Mouse (Mus musculus) hindbrain, embryonic 13.5 days (tissue): Measurements from ENCODE around the gene Hoxb2. TPM values are rescaled to one million over a fixed set of nuclear protein-coding genes. Genes with fewer than 3 reads are reported as not detected.
A peak's percentile ranks its signal among the peaks of the same experiment; 100 is the strongest.

Source experiments
- ATAC-seq: fragments of 200-750 bp; cut with Nextera tagmentation; 2 replicates; pipeline ENCODE4 v1.8.0; 2017; ENCODE audit warnings: moderate TSS enrichment; ENCODE audit not compliant: low FRiP score
- H3K27ac ChIP-seq: fragments of 300-500 bp; sonication (generic); 2 replicates; pipeline ENCODE4 v1.5.1; 2015; ENCODE audit warnings: inconsistent platforms, mild to moderate bottlenecking, moderate library complexity
- H3K27me3 ChIP-seq: fragments of 300-500 bp; sonication (generic); 2 replicates; pipeline ENCODE4 v1.6.1; 2015; ENCODE audit warnings: mild to moderate bottlenecking, inconsistent platforms
- H3K36me3 ChIP-seq: fragments of 300-500 bp; sonication (generic); 2 replicates; pipeline ENCODE4 v1.6.1; 2015; ENCODE audit warnings: mild to moderate bottlenecking, inconsistent platforms
- H3K4me1 ChIP-seq: fragments of 300-500 bp; sonication (generic); replicated peaks from 2 replicates; pipeline ENCODE4 v1.6.1; 2015; ENCODE audit warnings: inconsistent platforms
- H3K4me2 ChIP-seq: fragments of 300-500 bp; sonication (generic); 2 replicates; pipeline ENCODE4 v1.6.1; 2015; ENCODE audit warnings: inconsistent platforms, mild to moderate bottlenecking, moderate library complexity
- H3K4me3 ChIP-seq: fragments of 300-500 bp; sonication (generic); 2 replicates; pipeline ENCODE4 v1.5.1; 2015; ENCODE audit warnings: mild to moderate bottlenecking, inconsistent platforms
- H3K9ac ChIP-seq: fragments of 300-500 bp; sonication (generic); 2 replicates; pipeline ENCODE4 v1.6.1; 2015; ENCODE audit warnings: mild to moderate bottlenecking, inconsistent platforms
- H3K9me3 ChIP-seq: fragments of 300-500 bp; sonication (generic); 2 replicates; pipeline ENCODE4 v1.6.1; 2016; ENCODE audit warnings: inconsistent platforms
- WGBS: fragments of 180-500 bp; shearing (Covaris S2); methylation state at CpG from one replicate; pipeline ENCODE4 v1.1.7; 2015; 5-methylcytosine and 5-hydroxymethylcytosine counted together
- polyA plus RNA-seq: library from polyadenylated mRNA; unstranded; fragments of >200 nt; fragmentation: Nextera tagmentation; extraction: Ambion mirVana; gene quantifications from 2 replicates; pipeline ENCODE4 v1.2.1, GENCODE M21; 2015

Gene Hoxb2
- polyA plus RNA-seq, 1 experiment from 2014 or later, result 47.2 TPM

DNA sequence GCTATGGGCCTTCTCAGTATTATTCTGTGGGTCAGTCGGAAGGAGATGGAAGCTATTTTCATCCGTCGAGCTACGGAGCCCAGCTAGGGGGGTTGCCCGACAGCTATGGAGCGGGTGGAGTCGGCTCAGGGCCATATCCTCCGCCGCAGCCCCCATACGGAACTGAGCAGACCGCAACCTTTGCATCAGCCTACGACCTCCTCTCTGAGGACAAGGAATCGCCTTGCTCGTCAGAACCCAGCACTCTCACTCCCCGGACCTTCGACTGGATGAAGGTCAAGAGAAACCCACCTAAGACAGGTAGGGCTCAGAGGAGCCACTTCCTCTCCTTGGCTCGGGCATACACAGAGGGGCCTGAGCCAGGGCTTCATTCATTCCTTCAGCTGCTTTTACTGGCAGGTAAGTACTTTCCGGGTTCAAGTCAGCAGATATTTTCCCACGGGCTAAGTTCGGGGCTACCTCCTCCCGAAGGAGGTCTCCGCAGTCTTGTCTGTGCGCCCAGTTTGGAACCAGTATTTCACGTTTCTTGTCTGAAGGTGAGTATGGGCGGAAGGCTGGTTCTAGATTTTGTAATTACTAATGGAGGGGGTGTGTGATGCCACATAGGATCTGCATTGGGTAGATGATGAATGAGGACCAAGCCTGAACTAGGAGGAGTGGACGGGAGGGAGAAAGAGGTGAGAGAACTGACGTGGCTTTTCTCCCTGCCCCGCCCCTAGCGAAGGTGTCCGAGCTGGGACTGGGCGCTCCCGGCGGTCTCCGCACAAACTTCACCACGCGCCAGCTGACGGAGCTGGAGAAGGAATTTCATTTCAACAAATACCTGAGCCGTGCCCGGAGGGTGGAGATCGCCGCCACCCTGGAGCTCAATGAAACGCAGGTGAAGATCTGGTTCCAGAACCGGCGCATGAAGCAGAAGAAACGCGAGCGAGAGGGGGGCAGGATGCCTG lies 16.0 kb downstream of the Hoxb2 start:
- Histone ChIP-seq H3K4me3 (peak overlapping the region; percentile 24), H3K36me3 (no peaks in the 10 kb centered on the region), H3K9me3 (no peaks in the 10 kb centered on the region), H3K27me3 (peaks cover 98% of the 10 kb centered on the region), H3K9ac (peak overlapping the region; percentile 51), H3K4me1 (peaks cover 18% of the 10 kb centered on the region), H3K4me2 (peak overlapping the region; percentile 50), H3K27ac (no peak overlapping the region)
- WGBS, result 2% methylated on average over 47 of the region's 47 CpGs
- ATAC-seq, result no peak

DNA sequence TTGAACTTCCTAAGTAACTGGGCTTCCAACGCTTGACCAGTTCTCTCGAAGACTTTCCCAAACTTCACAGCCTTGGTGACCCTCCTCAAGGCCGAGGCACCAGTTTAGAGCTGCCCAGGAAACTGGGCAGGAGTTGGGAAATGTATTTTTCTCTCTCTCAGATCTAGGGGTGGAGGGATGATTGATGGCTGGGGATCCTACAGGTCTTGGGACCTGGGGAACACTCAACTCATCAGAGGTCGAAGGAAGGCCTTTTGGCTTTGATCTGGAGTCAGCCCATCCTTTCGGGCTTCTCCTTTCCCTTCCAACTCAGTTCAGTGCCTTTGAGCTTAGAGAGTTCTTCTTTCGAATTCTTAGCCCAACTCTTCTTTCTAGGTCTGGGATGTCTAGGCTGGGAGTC lies 16.8 kb downstream of the Hoxb2 start:
- 13% methylated on average over 6 of the region's 6 CpGs for WGBS
- H3K4me3 ChIP-seq, result no peak overlapping the region
- no peak overlapping the region for H3K27ac ChIP-seq
- peaks cover 18% of the 10 kb centered on the region for H3K4me1 ChIP-seq
- H3K9me3 ChIP-seq, result no peaks in the 10 kb centered on the region
- H3K36me3 ChIP-seq, result no peaks in the 10 kb centered on the region
- no peak overlapping the region for H3K9ac ChIP-seq
- peak overlapping the region; percentile 50; the same call in 1 of the 2 replicates for H3K4me2 ChIP-seq
- peaks cover 98% of the 10 kb centered on the region for H3K27me3 ChIP-seq
- ATAC-seq, result no peak

DNA sequence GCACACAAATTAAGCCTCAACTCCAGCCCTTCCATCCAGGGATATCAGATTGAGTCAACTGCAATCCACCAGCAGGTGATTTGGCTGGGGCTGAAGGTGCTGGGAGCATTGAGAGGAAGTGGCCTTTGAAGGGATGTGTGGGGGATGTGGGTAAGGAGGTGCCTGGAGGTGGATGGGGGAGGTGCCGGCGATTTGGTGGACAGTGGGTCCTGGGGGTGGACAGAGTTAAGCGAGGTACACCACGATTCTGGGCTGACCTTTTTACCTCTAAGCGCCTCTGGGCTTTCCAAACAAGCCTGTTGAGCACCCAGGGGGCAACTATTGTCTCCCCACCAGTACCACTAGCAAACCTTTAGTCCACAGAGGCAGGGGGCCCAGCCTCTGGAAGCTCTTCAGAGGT lies 18.4 kb downstream of the Hoxb2 start:
- H3K27me3 ChIP-seq, result peaks cover 98% of the 10 kb centered on the region
- 19% methylated on average over 5 of the region's 5 CpGs for WGBS
- H3K4me2 ChIP-seq, result no peak overlapping the region
- no peaks in the 10 kb centered on the region for H3K36me3 ChIP-seq
- H3K4me1 ChIP-seq, result peaks cover 22% of the 10 kb centered on the region
- H3K9ac ChIP-seq, result no peak overlapping the region
- H3K27ac ChIP-seq, result no peak overlapping the region
- ATAC-seq, result no peak
- H3K9me3 ChIP-seq, result no peaks in the 10 kb centered on the region
- H3K4me3 ChIP-seq, result no peak overlapping the region

DNA sequence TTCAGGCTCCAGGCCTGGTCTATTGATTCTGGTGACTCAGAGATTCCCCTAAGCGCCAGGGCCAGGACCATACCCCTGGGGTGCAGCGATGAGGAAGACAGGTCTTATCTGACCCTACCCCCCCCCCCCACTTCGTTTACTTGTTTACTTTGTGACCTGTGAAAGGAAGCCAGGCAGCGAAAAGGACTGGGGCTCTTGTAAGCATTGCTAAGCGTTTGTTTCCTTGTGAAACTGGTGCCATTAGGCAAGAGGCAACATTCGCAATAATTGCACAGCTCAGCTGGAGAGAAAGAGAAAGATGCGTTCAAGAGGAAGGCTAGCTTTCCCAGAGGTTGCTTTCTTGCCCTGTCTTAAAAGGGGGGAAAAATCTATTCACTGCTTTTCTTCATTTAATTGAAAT lies 18.8 kb downstream of the Hoxb2 start:
- peaks cover 98% of the 10 kb centered on the region for H3K27me3 ChIP-seq
- ATAC-seq, result no peak
- WGBS, result 26% methylated on average over 7 of the region's 7 CpGs

DNA sequence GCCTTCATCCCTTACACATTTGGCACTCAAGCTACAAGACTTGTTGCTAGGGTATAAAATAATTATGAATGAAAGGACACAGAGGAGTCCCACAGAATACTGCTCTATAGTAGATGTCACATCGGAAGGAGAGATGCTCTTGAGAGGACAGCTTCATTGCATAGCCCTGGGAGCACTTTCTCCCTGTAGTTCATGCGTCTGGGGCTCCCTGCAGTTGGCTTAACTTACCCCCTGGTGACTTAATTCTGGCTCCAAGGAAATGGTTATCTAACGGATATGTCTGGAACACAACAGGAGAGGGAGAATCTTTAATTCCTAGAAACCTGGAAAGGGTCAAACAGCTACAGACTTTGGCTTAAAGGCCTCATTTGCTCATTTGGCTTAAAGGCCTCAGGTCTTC lies 21.4 kb downstream of the Hoxb2 start:
- Histone ChIP-seq H3K9ac (no peak overlapping the region), H3K36me3 (no peaks in the 10 kb centered on the region), H3K4me3 (no peak overlapping the region), H3K4me1 (peaks cover 7% of the 10 kb centered on the region), H3K27ac (no peak overlapping the region), H3K9me3 (no peaks in the 10 kb centered on the region), H3K27me3 (peaks cover 97% of the 10 kb centered on the region), H3K4me2 (no peak overlapping the region)
- 25% methylated on average over 3 of the region's 3 CpGs for WGBS
- no peak for ATAC-seq

More for the DNA sequence above, 18.8 kb downstream of the Hoxb2 start:
- no peaks in the 10 kb centered on the region for H3K9me3 ChIP-seq
- H3K27ac ChIP-seq, result no peak overlapping the region
- no peaks in the 10 kb centered on the region for H3K36me3 ChIP-seq
- H3K4me2 ChIP-seq, result no peak overlapping the region
- H3K4me3 ChIP-seq, result no peak overlapping the region
- peaks cover 22% of the 10 kb centered on the region for H3K4me1 ChIP-seq
- no peak overlapping the region for H3K9ac ChIP-seq

- Histone ChIP-seq H3K4me3 (no peak overlapping the region), H3K36me3 (no peaks in the 10 kb centered on the region), H3K9me3 (no peaks in the 10 kb centered on the region), H3K27me3 (peaks cover 95% of the 10 kb centered on the region), H3K4me2 (no peak overlapping the region), H3K27ac (no peak overlapping the region), H3K4me1 (peaks cover 4% of the 10 kb centered on the region; the same call in 1 of the 2 replicates), H3K9ac (no peak overlapping the region)
- WGBS, result 12% methylated on average over 3 of the region's 3 CpGs
- ATAC-seq, result no peak
These were observed 22.2 kb downstream of the Hoxb2 start for GRCm38 (mm10) chr11:96372519-96372918.

DNA sequence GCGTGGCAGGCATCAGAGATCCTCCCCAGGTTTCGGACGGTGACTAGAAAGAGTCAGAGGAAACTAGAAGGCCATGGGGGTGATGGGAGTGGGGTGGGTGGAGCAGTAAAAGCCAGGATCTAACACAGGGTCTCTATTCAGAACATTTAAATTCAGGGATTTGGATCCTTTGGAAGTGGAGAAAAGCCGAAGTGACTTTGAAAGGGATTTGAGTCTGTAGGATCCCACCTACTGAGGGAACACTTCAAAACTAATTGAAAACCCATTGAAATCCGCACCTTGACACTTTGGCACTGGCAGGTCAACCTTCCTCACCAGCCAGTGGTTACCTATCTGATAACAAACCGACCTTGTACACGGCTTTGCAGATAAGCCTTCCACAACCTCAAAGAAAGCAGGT lies 24.5 kb downstream of the Hoxb2 start:
- Histone ChIP-seq H3K9me3 (no peaks in the 10 kb centered on the region), H3K9ac (no peak overlapping the region), H3K27me3 (peaks cover 81% of the 10 kb centered on the region), H3K27ac (no peak overlapping the region), H3K4me2 (no peak overlapping the region), H3K36me3 (no peaks in the 10 kb centered on the region), H3K4me3 (no peak overlapping the region), H3K4me1 (peaks cover 4% of the 10 kb centered on the region; the same call in 1 of the 2 replicates)
- ATAC-seq, result no peak
- WGBS, result 20% methylated on average over 7 of the region's 7 CpGs

GRCm38 (mm10) chr11:96383381-96383780 lies 33.1 kb downstream of the Hoxb2 start:
- no peak overlapping the region for H3K4me2 ChIP-seq
- H3K4me1 ChIP-seq, result no peaks in the 10 kb centered on the region
- H3K27ac ChIP-seq, result no peak overlapping the region
- H3K27me3 ChIP-seq, result peaks cover 11% of the 10 kb centered on the region
- H3K4me3 ChIP-seq, result no peak overlapping the region
- no peak overlapping the region for H3K9ac ChIP-seq
- no peaks in the 10 kb centered on the region for H3K9me3 ChIP-seq
- no peaks in the 10 kb centered on the region for H3K36me3 ChIP-seq
- no peak for ATAC-seq
- 85% methylated on average over 5 of the region's 5 CpGs for WGBS

DNA sequence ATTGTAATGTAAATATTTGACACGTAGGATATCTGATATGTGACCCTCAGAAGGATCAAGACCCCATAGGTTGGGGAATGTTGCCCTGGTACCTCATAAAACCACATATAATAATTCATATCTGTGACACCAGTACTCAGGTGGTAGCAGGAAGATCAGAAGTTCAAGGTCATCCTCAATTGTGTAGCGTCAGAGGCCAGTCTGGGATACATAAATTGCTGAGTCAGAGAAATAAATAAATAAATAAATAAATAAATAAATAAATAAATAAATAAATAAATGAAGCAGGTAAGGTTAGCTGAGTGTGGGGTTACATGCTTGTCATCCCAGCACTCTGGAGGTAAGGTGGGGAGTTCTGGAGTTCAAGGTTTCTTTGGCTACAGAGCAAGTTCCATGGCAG lies 37.3 kb downstream of the Hoxb2 start:
- Histone ChIP-seq H3K9ac (no peak overlapping the region), H3K27ac (no peak overlapping the region), H3K4me2 (no peak overlapping the region), H3K4me1 (peaks cover 7% of the 10 kb centered on the region; the same call in 1 of the 2 replicates), H3K27me3 (no peaks in the 10 kb centered on the region), H3K36me3 (no peaks in the 10 kb centered on the region), H3K4me3 (no peak overlapping the region), H3K9me3 (no peaks in the 10 kb centered on the region)
- WGBS, result 91% methylated on average over 2 of the region's 2 CpGs
- no peak for ATAC-seq

- H3K9me3 ChIP-seq, result no peaks in the 10 kb centered on the region
- no peak for ATAC-seq
- H3K4me1 ChIP-seq, result peaks cover 14% of the 10 kb centered on the region
- 0 out of 2 replicates have a peak, but pooled peaks cover 3% of the 10 kb centered on the region for H3K27me3 ChIP-seq
- H3K36me3 ChIP-seq, result no peaks in the 10 kb centered on the region
- no peak overlapping the region for H3K4me3 ChIP-seq
- peak overlapping the region; percentile 42; the same call in 1 of the 2 replicates for H3K27ac ChIP-seq
- H3K9ac ChIP-seq, result 0 out of 2 replicates have a peak overlapping the region, but pooled peaks have one; percentile 14
- WGBS, result 11% methylated on average over 15 of the region's 15 CpGs
- H3K4me2 ChIP-seq, result no peak overlapping the region
These were observed 46.7 kb downstream of the Hoxb2 start for GRCm38 (mm10) chr11:96396772-96397626.

- H3K9ac ChIP-seq, result no peak overlapping the region
- H3K4me1 ChIP-seq, result peaks cover 14% of the 10 kb centered on the region
- ATAC-seq, result no peak
- H3K27ac ChIP-seq, result no peak overlapping the region
- no peaks in the 10 kb centered on the region for H3K9me3 ChIP-seq
- no peak overlapping the region for H3K4me2 ChIP-seq
- no peaks in the 10 kb centered on the region for H3K36me3 ChIP-seq
- 0 out of 2 replicates have a peak, but pooled peaks cover 3% of the 10 kb centered on the region for H3K27me3 ChIP-seq
- 55% methylated on average over 7 of the region's 7 CpGs for WGBS
- H3K4me3 ChIP-seq, result no peak overlapping the region
These were observed 47.5 kb downstream of the Hoxb2 start for GRCm38 (mm10) chr11:96397806-96398335.

DNA sequence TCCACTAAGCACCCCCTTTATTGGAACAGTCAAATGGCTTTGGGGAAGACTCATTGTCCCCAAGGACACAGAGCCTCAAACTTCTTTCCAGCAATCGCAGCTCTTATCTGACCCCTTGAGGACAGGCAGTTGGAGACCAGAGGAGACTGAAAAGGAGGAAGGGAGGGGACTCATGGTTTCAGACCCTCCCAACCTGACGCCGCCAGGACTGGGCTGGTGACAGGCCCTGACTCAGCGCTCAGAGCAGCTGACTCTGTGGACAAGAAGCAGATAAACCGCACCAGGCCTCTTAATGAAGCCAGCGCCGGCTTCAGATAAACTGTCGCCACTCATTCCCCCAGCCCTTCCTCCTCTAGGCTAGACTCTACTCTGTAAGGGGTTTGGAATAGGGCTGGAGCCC lies 49.6 kb downstream of the Hoxb2 start:
- Histone ChIP-seq H3K4me1 (peaks cover 18% of the 10 kb centered on the region), H3K4me3 (no peak overlapping the region), H3K27ac (no peak overlapping the region), H3K9ac (no peak overlapping the region), H3K9me3 (no peaks in the 10 kb centered on the region), H3K4me2 (no peak overlapping the region), H3K36me3 (no peaks in the 10 kb centered on the region), H3K27me3 (0 out of 2 replicates have a peak, but pooled peaks cover 3% of the 10 kb centered on the region)
- 22% methylated on average over 8 of the region's 8 CpGs for WGBS
- no peak for ATAC-seq
